Mouse (Mus musculus): ENCODE measurements around the gene Cacnb4.

DNA sequence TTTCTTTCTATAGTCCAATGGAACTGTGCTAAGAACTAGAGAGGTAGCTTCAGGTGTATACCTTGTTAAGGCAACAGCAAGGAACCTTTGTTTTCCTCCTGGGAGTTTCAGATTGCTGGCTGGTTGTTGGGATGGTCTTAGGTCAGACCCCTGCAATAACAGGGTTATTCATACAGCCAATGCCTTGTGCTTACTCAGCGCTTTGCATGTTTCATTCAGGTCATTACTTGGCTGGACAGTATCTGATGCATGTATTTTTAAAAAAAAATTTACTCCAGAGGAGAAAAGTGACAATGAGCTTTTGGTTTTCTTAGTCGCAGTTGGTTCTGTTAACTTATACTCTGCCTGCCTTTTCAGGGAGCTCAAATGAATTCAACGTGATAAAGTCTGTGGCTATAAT lies 249.2 kb downstream of the Cacnb4 start:
- TF ChIP-seq POLR2A (IDR thresholded peaks at IDR 0.05; ENCODE audit: insufficient read length, low read depth) (no peak), TCF12 (IDR thresholded peaks at IDR 0.05; ENCODE audit: insufficient read depth, poor library complexity, severe bottlenecking) (no peak), CEBPB (IDR thresholded peaks at IDR 0.05; ENCODE audit: insufficient read depth, poor library complexity, severe bottlenecking) (no peak), USF1 (IDR thresholded peaks at IDR 0.05; ENCODE audit: low read depth) (no peak)

All from myocyte (in vitro differentiated cells).